Mouse (Mus musculus): Measurements from ENCODE around the gene Efemp2. TPM values are rescaled to one million over a fixed set of nuclear protein-coding genes. Genes with fewer than 3 reads are reported as not detected.

The Efemp2 gene
- polyA plus RNA-seq, 1 experiment from 2014 or later: 30.2 TPM

GRCm38 (mm10) chr19:5459019-5459418, 14.7 kb upstream of the Efemp2 start:
- H3K9me3 ChIP-seq (ENCODE audit: control insufficient read depth, low read length): no peaks in the 10 kb centered on the region
- no peak overlapping the region for H3K4me2 ChIP-seq (ENCODE audit: low read length)
- peaks cover 2% of the 10 kb centered on the region; the same call in 1 of the 2 replicates for H3K27me3 ChIP-seq (replicated peaks; ENCODE audit: control insufficient read depth, insufficient read depth, low read length)
- ATAC-seq: no peak
- no peak overlapping the region for H3K4me3 ChIP-seq (replicated peaks; ENCODE audit: low read length)
- WGBS: 69% methylated on average over 7 of the region's 7 CpGs
- no peak overlapping the region for H3K27ac ChIP-seq (ENCODE audit: low read length)
- H3K9ac ChIP-seq (replicated peaks; ENCODE audit: low read depth, low read length): no peak overlapping the region
- peaks cover 4% of the 10 kb centered on the region for H3K36me3 ChIP-seq (ENCODE audit: control insufficient read depth, insufficient read depth)
- peaks cover 55% of the 10 kb centered on the region for H3K4me1 ChIP-seq (replicated peaks; ENCODE audit: control insufficient read depth, insufficient read depth, low read length)

- H3K4me3 ChIP-seq (replicated peaks; ENCODE audit: low read length): peak overlapping the region; percentile 95
- no peaks in the 10 kb centered on the region for H3K9me3 ChIP-seq (ENCODE audit: control insufficient read depth, low read length)
- H3K4me2 ChIP-seq (ENCODE audit: low read length): peak overlapping the region; percentile 97
- H3K4me1 ChIP-seq (replicated peaks; ENCODE audit: control insufficient read depth, insufficient read depth, low read length): peaks cover 57% of the 10 kb centered on the region
- H3K9ac ChIP-seq (replicated peaks; ENCODE audit: low read depth, low read length): peak overlapping the region; percentile 87
- WGBS: 18% methylated on average over 3 of the region's 3 CpGs
- H3K36me3 ChIP-seq (ENCODE audit: control insufficient read depth, insufficient read depth): peaks cover 2% of the 10 kb centered on the region
- H3K27me3 ChIP-seq (replicated peaks; ENCODE audit: control insufficient read depth, insufficient read depth, low read length): peaks cover 2% of the 10 kb centered on the region; the same call in 1 of the 2 replicates
- ATAC-seq: no peak
- peak overlapping the region; percentile 61 for H3K27ac ChIP-seq (ENCODE audit: low read length)
These were observed 13.9 kb upstream of the Efemp2 start for GRCm38 (mm10) chr19:5459896-5460295.

GRCm38 (mm10) chr19:5460465-5460911, 13.3 kb upstream of the Efemp2 start, which contains the start of gene Fibp:
Gene Fibp (plus strand): TSS chr19:5460615.
- under 1% methylated on average over 32 of the region's 32 CpGs for WGBS
- H3K27me3 ChIP-seq (replicated peaks; ENCODE audit: control insufficient read depth, insufficient read depth, low read length): peaks cover 2% of the 10 kb centered on the region; the same call in 1 of the 2 replicates
- peaks cover 51% of the 10 kb centered on the region for H3K4me1 ChIP-seq (replicated peaks; ENCODE audit: control insufficient read depth, insufficient read depth, low read length)

GRCm38 (mm10) chr19:5461411-5461810, 12.3 kb upstream of the Efemp2 start:
- peak overlapping the region; percentile 95 for H3K4me3 ChIP-seq (replicated peaks; ENCODE audit: low read length)
- no peak for ATAC-seq
- peaks cover 2% of the 10 kb centered on the region; the same call in 1 of the 2 replicates for H3K27me3 ChIP-seq (replicated peaks; ENCODE audit: control insufficient read depth, insufficient read depth, low read length)
- H3K27ac ChIP-seq (ENCODE audit: low read length): no peak overlapping the region
- WGBS: 89% methylated on average over 6 of the region's 6 CpGs
- H3K4me2 ChIP-seq (ENCODE audit: low read length): peak overlapping the region; percentile 97
- peaks cover 42% of the 10 kb centered on the region for H3K4me1 ChIP-seq (replicated peaks; ENCODE audit: control insufficient read depth, insufficient read depth, low read length)
- no peaks in the 10 kb centered on the region for H3K9me3 ChIP-seq (ENCODE audit: control insufficient read depth, low read length)
- peak overlapping the region; percentile 87; the same call in 1 of the 2 replicates for H3K9ac ChIP-seq (replicated peaks; ENCODE audit: low read depth, low read length)
- peaks cover 2% of the 10 kb centered on the region for H3K36me3 ChIP-seq (ENCODE audit: control insufficient read depth, insufficient read depth)

More at GRCm38 (mm10) chr19:5460465-5460911, 13.3 kb upstream of the Efemp2 start, which contains the start of gene Fibp:
- Histone ChIP-seq H3K9ac (replicated peaks; ENCODE audit: low read depth, low read length) (peak within 1 kb of the TSS; percentile 87), H3K9me3 (ENCODE audit: control insufficient read depth, low read length) (no peaks in the 10 kb centered on the region), H3K27ac (ENCODE audit: low read length) (peak within 1 kb of the TSS; percentile 80), H3K4me3 (replicated peaks; ENCODE audit: low read length) (peak within 1 kb of the TSS; percentile 95), H3K36me3 (ENCODE audit: control insufficient read depth, insufficient read depth) (peaks cover 2% of the 10 kb centered on the region), H3K4me2 (ENCODE audit: low read length) (peak within 1 kb of the TSS; percentile 97)
- ATAC-seq: peak; percentile 54

GRCm38 (mm10) chr19:5463212-5463611, 10.5 kb upstream of the Efemp2 start:
- no peak overlapping the region for H3K27ac ChIP-seq (ENCODE audit: low read length)
- 86% methylated on average over 9 of the region's 9 CpGs for WGBS
- H3K4me1 ChIP-seq (replicated peaks; ENCODE audit: control insufficient read depth, insufficient read depth, low read length): peaks cover 33% of the 10 kb centered on the region
- no peak for ATAC-seq
- peaks cover 4% of the 10 kb centered on the region for H3K36me3 ChIP-seq (ENCODE audit: control insufficient read depth, insufficient read depth)
- H3K4me3 ChIP-seq (replicated peaks; ENCODE audit: low read length): no peak overlapping the region
- no peak overlapping the region for H3K9ac ChIP-seq (replicated peaks; ENCODE audit: low read depth, low read length)
- H3K4me2 ChIP-seq (ENCODE audit: low read length): no peak overlapping the region
- H3K9me3 ChIP-seq (ENCODE audit: control insufficient read depth, low read length): no peaks in the 10 kb centered on the region
- H3K27me3 ChIP-seq (replicated peaks; ENCODE audit: control insufficient read depth, insufficient read depth, low read length): peaks cover 2% of the 10 kb centered on the region; the same call in 1 of the 2 replicates

- 32% methylated on average over 15 of the region's 15 CpGs for WGBS
- Histone ChIP-seq H3K4me3 (replicated peaks; ENCODE audit: low read length) (peak overlapping the region; percentile 28), H3K36me3 (ENCODE audit: control insufficient read depth, insufficient read depth) (peaks cover 4% of the 10 kb centered on the region), H3K4me2 (ENCODE audit: low read length) (peak overlapping the region; percentile 48), H3K9me3 (ENCODE audit: control insufficient read depth, low read length) (no peaks in the 10 kb centered on the region), H3K4me1 (replicated peaks; ENCODE audit: control insufficient read depth, insufficient read depth, low read length) (peaks cover 29% of the 10 kb centered on the region), H3K27me3 (replicated peaks; ENCODE audit: control insufficient read depth, insufficient read depth, low read length) (no peaks in the 10 kb centered on the region; the same call in 1 of the 2 replicates), H3K9ac (replicated peaks; ENCODE audit: low read depth, low read length) (peak overlapping the region; percentile 47), H3K27ac (ENCODE audit: low read length) (peak overlapping the region; percentile 29)
- peak; percentile 41 for ATAC-seq
These were observed 9.8 kb upstream of the Efemp2 start for GRCm38 (mm10) chr19:5463791-5464562.

GRCm38 (mm10) chr19:5465037-5465436, 8.7 kb upstream of the Efemp2 start:
- Histone ChIP-seq H3K4me2 (ENCODE audit: low read length) (no peak overlapping the region), H3K4me1 (replicated peaks; ENCODE audit: control insufficient read depth, insufficient read depth, low read length) (peaks cover 24% of the 10 kb centered on the region), H3K9ac (replicated peaks; ENCODE audit: low read depth, low read length) (no peak overlapping the region), H3K4me3 (replicated peaks; ENCODE audit: low read length) (no peak overlapping the region), H3K36me3 (ENCODE audit: control insufficient read depth, insufficient read depth) (peaks cover 4% of the 10 kb centered on the region), H3K9me3 (ENCODE audit: control insufficient read depth, low read length) (no peaks in the 10 kb centered on the region), H3K27me3 (replicated peaks; ENCODE audit: control insufficient read depth, insufficient read depth, low read length) (no peaks in the 10 kb centered on the region), H3K27ac (ENCODE audit: low read length) (no peak overlapping the region)
- no peak for ATAC-seq
- WGBS: 94% methylated on average over 8 of the region's 8 CpGs

- no peak overlapping the region for H3K27ac ChIP-seq (ENCODE audit: low read length)
These were observed 6.7 kb upstream of the Efemp2 start for GRCm38 (mm10) chr19:5466916-5467500.

GRCm38 (mm10) chr19:5468374-5468773, 5.4 kb upstream of the Efemp2 start, which contains the start of gene Ctsw:
Gene Ctsw (minus strand): TSS chr19:5468507.
- Histone ChIP-seq H3K27ac (ENCODE audit: low read length) (no peak within 1 kb of the TSS), H3K4me3 (replicated peaks; ENCODE audit: low read length) (no peak within 1 kb of the TSS), H3K9me3 (ENCODE audit: control insufficient read depth, low read length) (no peaks in the 10 kb centered on the region), H3K36me3 (ENCODE audit: control insufficient read depth, insufficient read depth) (peaks cover 2% of the 10 kb centered on the region; the same call in 1 of the 2 replicates), H3K4me2 (ENCODE audit: low read length) (no peak within 1 kb of the TSS), H3K9ac (replicated peaks; ENCODE audit: low read depth, low read length) (no peak within 1 kb of the TSS), H3K4me1 (replicated peaks; ENCODE audit: control insufficient read depth, insufficient read depth, low read length) (peaks cover 12% of the 10 kb centered on the region), H3K27me3 (replicated peaks; ENCODE audit: control insufficient read depth, insufficient read depth, low read length) (no peaks in the 10 kb centered on the region)
- 59% methylated on average over 5 of the region's 5 CpGs for WGBS
- no peak for ATAC-seq

More at GRCm38 (mm10) chr19:5466916-5467500, 6.7 kb upstream of the Efemp2 start:
- no peaks in the 10 kb centered on the region for H3K27me3 ChIP-seq (replicated peaks; ENCODE audit: control insufficient read depth, insufficient read depth, low read length)
- peaks cover 12% of the 10 kb centered on the region for H3K4me1 ChIP-seq (replicated peaks; ENCODE audit: control insufficient read depth, insufficient read depth, low read length)
- ATAC-seq: no peak
- no peak overlapping the region for H3K9ac ChIP-seq (replicated peaks; ENCODE audit: low read depth, low read length)
- H3K4me2 ChIP-seq (ENCODE audit: low read length): no peak overlapping the region
- H3K4me3 ChIP-seq (replicated peaks; ENCODE audit: low read length): no peak overlapping the region
- H3K36me3 ChIP-seq (ENCODE audit: control insufficient read depth, insufficient read depth): peaks cover 4% of the 10 kb centered on the region
- no peaks in the 10 kb centered on the region for H3K9me3 ChIP-seq (ENCODE audit: control insufficient read depth, low read length)
- WGBS: 90% methylated on average over 6 of the region's 6 CpGs
